Mouse (Mus musculus): ENCODE measurements around the gene Epo. TPM values are rescaled to one million over a fixed set of nuclear protein-coding genes. Genes with fewer than 3 reads are reported as not detected.

Epo gene
- total RNA-seq, 1 experiment, result 0.36 TPM

DNA sequence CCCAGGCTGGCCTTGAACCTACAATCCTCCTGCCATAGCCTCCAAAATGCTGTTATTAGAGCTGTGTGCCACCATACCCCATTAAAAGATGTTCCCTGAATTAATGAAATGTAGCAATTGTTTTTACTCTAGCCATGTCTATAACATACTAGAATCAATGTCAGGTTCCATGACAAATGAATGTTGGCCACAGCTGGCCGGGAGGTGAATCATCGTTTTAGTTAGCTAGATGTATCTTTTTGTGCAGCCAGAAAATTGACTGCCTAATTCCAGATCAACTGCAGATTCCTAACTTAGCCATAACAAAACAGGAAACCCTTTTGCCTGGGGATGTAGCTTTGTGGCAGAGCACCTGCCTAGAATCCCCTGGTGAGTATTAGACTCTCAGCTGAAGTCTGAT, 16.8 kb upstream of the Epo start:
- no peak overlapping the region for H3K9ac ChIP-seq (ENCODE audit: insufficient read depth, low read depth, low read length, poor library complexity, severe bottlenecking)
- DNase-seq (ENCODE audit: low read depth, low spot score), result no peak
- H3K36me3 ChIP-seq (ENCODE audit: control insufficient read depth, insufficient read depth, low read length, poor library complexity, severe bottlenecking), result no peaks in the 10 kb centered on the region
- H3K4me1 ChIP-seq (ENCODE audit: control insufficient read depth in 2 of 2, insufficient read depth in 2 of 2, low read length in 2 of 2, poor library complexity in 1 of 2), result 0 out of 4 replicates have a peak, but pooled peaks cover 0 to 2% of the 10 kb centered on the region in 2 experiments
- H3K9me3 ChIP-seq (ENCODE audit: control insufficient read depth, insufficient read depth, low read depth, low read length), result no peaks in the 10 kb centered on the region
- no peak overlapping the region for H3K27ac ChIP-seq (ENCODE audit: insufficient read depth, low read depth, low read length, poor library complexity, severe bottlenecking)
- TF ChIP-seq CHD2 (IDR thresholded peaks at IDR 0.05; ENCODE audit: low read depth, low read length) (no peak), HCFC1 (IDR thresholded peaks at IDR 0.05; ENCODE audit: borderline replicate concordance, insufficient read depth, low read length) (no peak), ZNF384 (IDR thresholded peaks at IDR 0.05; ENCODE audit: low read depth, low read length) (no peak), ZC3H11A (IDR thresholded peaks at IDR 0.05; ENCODE audit: borderline replicate concordance, low read depth, low read length) (no peak), MAFK (IDR thresholded peaks at IDR 0.05; ENCODE audit: insufficient read depth, low read depth, low read length) (no peak)
- H3K4me3 ChIP-seq (ENCODE audit: insufficient read depth in 1 of 2, low read depth in 1 of 2, low read length in 2 of 2, poor library complexity in 1 of 2, severe bottlenecking in 1 of 2), result no peak overlapping the region
- in situ Hi-C loops (cut with MboI; ENCODE audit: low sequenced_read_pairs in 2 of 2, unreplicated experiment in 2 of 2), result no loop called here

DNA sequence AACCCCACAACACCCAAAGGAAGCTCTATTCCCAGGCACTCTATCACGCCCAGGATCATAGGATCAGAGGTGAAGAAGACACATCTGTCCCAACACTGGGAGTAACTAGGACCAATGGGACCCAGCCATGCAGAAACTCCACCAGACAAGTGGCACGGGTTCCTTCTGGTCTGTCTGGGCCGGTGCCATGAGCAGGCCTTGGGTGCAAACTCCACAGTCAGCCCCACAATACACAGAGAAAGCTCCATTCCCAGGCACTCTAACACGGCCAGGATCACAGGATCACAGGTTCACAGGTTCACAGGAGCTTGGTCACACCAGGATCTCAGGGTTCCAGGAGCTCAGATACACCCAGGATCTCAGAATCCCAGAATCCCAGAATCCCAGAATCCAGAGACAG, 12.6 kb upstream of the Epo start:
- DNase-seq (ENCODE audit: low read depth, low spot score), result no peak
- H3K4me3 ChIP-seq (ENCODE audit: insufficient read depth in 1 of 2, low read depth in 1 of 2, low read length in 2 of 2, poor library complexity in 1 of 2, severe bottlenecking in 1 of 2), result no peak overlapping the region
- no peak overlapping the region for H3K27ac ChIP-seq (ENCODE audit: insufficient read depth, low read depth, low read length, poor library complexity, severe bottlenecking)
- in situ Hi-C loops (cut with MboI; ENCODE audit: low sequenced_read_pairs in 2 of 2, unreplicated experiment in 2 of 2), result no loop called here
- H3K4me1 ChIP-seq (ENCODE audit: control insufficient read depth in 2 of 2, insufficient read depth in 2 of 2, low read length in 2 of 2, poor library complexity in 1 of 2), result no peaks in the 10 kb centered on the region
- TF ChIP-seq MAFK (IDR thresholded peaks at IDR 0.05; ENCODE audit: insufficient read depth, low read depth, low read length) (no peak), ZNF384 (IDR thresholded peaks at IDR 0.05; ENCODE audit: low read depth, low read length) (no peak), ZC3H11A (IDR thresholded peaks at IDR 0.05; ENCODE audit: borderline replicate concordance, low read depth, low read length) (no peak)
- no peaks in the 10 kb centered on the region for H3K36me3 ChIP-seq (ENCODE audit: control insufficient read depth, insufficient read depth, low read length, poor library complexity, severe bottlenecking)
- H3K9me3 ChIP-seq (ENCODE audit: control insufficient read depth, insufficient read depth, low read depth, low read length), result no peaks in the 10 kb centered on the region
- no peak overlapping the region for H3K9ac ChIP-seq (ENCODE audit: insufficient read depth, low read depth, low read length, poor library complexity, severe bottlenecking)

DNA sequence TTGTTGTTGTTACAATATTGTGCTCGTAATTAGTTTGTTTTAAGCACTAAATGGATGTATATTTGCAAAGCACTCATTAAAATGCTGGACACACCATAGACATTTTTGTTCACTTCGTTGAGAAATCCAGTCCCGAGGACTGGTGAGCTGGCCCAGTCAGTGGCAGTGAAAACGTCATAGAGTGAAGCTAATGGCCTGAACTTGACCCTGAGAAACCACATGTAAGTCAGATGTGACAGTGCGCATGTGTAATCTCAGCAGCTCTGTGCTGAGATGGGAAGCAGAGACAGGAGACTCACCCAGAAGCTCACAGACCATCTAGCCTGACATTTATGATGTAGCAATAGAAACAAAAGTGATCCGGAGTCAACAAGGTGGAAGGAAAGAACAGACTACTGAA, 11.9 kb upstream of the Epo start:
- Histone ChIP-seq H3K36me3 (ENCODE audit: control insufficient read depth, insufficient read depth, low read length, poor library complexity, severe bottlenecking) (no peaks in the 10 kb centered on the region), H3K9ac (ENCODE audit: insufficient read depth, low read depth, low read length, poor library complexity, severe bottlenecking) (no peak overlapping the region), H3K9me3 (ENCODE audit: control insufficient read depth, insufficient read depth, low read depth, low read length) (no peaks in the 10 kb centered on the region), H3K4me3 (ENCODE audit: insufficient read depth in 1 of 2, low read depth in 1 of 2, low read length in 2 of 2, poor library complexity in 1 of 2, severe bottlenecking in 1 of 2) (no peak overlapping the region), H3K4me1 (ENCODE audit: control insufficient read depth in 2 of 2, insufficient read depth in 2 of 2, low read length in 2 of 2, poor library complexity in 1 of 2) (no peaks in the 10 kb centered on the region), H3K27ac (ENCODE audit: insufficient read depth, low read depth, low read length, poor library complexity, severe bottlenecking) (no peak overlapping the region)
- TF ChIP-seq MAFK (IDR thresholded peaks at IDR 0.05; ENCODE audit: insufficient read depth, low read depth, low read length), result no peak
- TF ChIP-seq CHD2 (IDR thresholded peaks at IDR 0.05; ENCODE audit: low read depth, low read length), result no peak
- TF ChIP-seq ZC3H11A (IDR thresholded peaks at IDR 0.05; ENCODE audit: borderline replicate concordance, low read depth, low read length), result no peak
- TF ChIP-seq ZNF384 (IDR thresholded peaks at IDR 0.05; ENCODE audit: low read depth, low read length), result no peak
- no peak for TF ChIP-seq HCFC1 (IDR thresholded peaks at IDR 0.05; ENCODE audit: borderline replicate concordance, insufficient read depth, low read length)
- in situ Hi-C loops (cut with MboI; ENCODE audit: low sequenced_read_pairs in 2 of 2, unreplicated experiment in 2 of 2), result no loop called here
- DNase-seq (ENCODE audit: low read depth, low spot score), result no peak

DNA sequence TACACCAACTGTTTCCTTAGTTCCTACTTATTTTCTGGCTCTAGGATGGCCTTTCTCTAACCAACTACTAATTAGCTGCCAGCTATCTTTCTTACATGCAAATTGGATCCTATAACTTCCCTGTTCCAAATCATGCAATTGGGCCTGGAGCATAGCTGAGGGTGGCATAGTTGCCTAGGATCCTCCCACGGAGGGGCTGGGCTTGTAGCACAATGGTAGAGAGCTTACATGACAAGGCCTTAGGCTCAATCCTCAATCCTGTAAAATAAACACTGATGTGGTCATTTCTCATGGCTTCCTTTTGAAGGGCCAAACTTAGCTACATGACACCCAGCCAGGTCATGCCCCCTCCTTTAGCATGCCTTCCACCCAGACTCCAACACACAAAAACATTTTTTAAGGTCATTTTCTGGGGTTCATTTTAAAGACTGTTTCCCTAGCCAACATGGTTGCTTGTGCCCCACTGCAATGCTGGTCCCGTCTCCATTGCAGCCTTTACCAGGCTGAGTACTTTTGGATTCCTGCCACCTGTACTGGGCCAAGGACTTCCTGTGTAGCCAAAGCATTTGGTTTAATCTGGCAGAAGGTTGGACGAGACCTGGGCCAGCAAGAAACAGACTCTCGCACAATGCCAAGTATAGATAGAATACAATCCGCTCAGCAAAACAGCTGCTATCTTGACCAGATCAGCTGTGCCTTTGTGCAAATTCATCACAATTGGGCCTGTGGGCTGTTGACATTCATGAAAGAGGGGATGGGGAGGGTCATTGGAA, 8.9 kb upstream of the Epo start:
- no peaks in the 10 kb centered on the region for H3K9me3 ChIP-seq (ENCODE audit: control insufficient read depth, insufficient read depth, low read depth, low read length)
- no peak overlapping the region for H3K27ac ChIP-seq (ENCODE audit: insufficient read depth, low read depth, low read length, poor library complexity, severe bottlenecking)
- no peaks in the 10 kb centered on the region for H3K4me1 ChIP-seq (ENCODE audit: control insufficient read depth in 2 of 2, insufficient read depth in 2 of 2, low read length in 2 of 2, poor library complexity in 1 of 2)
- no peak for DNase-seq (ENCODE audit: low read depth, low spot score)
- in situ Hi-C loops (cut with MboI; ENCODE audit: low sequenced_read_pairs in 2 of 2, unreplicated experiment in 2 of 2), result no loop called here
- no peak overlapping the region for H3K4me3 ChIP-seq (ENCODE audit: insufficient read depth in 1 of 2, low read depth in 1 of 2, low read length in 2 of 2, poor library complexity in 1 of 2, severe bottlenecking in 1 of 2)
- no peak overlapping the region for H3K9ac ChIP-seq (ENCODE audit: insufficient read depth, low read depth, low read length, poor library complexity, severe bottlenecking)
- TF ChIP-seq ZC3H11A (IDR thresholded peaks at IDR 0.05; ENCODE audit: borderline replicate concordance, low read depth, low read length) (no peak), MAFK (IDR thresholded peaks at IDR 0.05; ENCODE audit: insufficient read depth, low read depth, low read length) (no peak), ZNF384 (IDR thresholded peaks at IDR 0.05; ENCODE audit: low read depth, low read length) (no peak), HCFC1 (IDR thresholded peaks at IDR 0.05; ENCODE audit: borderline replicate concordance, insufficient read depth, low read length) (no peak), CHD2 (IDR thresholded peaks at IDR 0.05; ENCODE audit: low read depth, low read length) (no peak)
- no peaks in the 10 kb centered on the region for H3K36me3 ChIP-seq (ENCODE audit: control insufficient read depth, insufficient read depth, low read length, poor library complexity, severe bottlenecking)

All from ES-E14 (cell line).